Mouse (Mus musculus) fibroblast of lung, adult 2 months (primary cell): Measurements from ENCODE around the gene Zfp36l2.
"Not testable (repeated sequence)": the region's sequence is repeated elsewhere in the genome, so short reads cannot be mapped to it uniquely, and the experiment has no call there.

ENCODE experiments used
- DNase-seq: peaks from one replicate; pipeline ENCODE4 v3.0.0-alpha.2; 2011; ENCODE audit warnings: low read depth

Zfp36l2 gene

GRCm38 (mm10) chr17:84195003-84195395 lies 7.3 kb upstream of the Zfp36l2 start:
- DNase-seq = no peak

- DNase-seq = no peak
These were observed 6.7 kb upstream of the Zfp36l2 start for GRCm38 (mm10) chr17:84194282-84195002.

GRCm38 (mm10) chr17:84193411-84193810 lies 5.7 kb upstream of the Zfp36l2 start:
- DNase-seq = no peak

GRCm38 (mm10) chr17:84191946-84192345 lies 4.2 kb upstream of the Zfp36l2 start:
- DNase-seq = no peak

- DNase-seq = no peak
These were observed 3.1 kb upstream of the Zfp36l2 start for GRCm38 (mm10) chr17:84190885-84191284.

GRCm38 (mm10) chr17:84189127-84189854 lies 1.5 kb upstream of the Zfp36l2 start:
- DNase-seq = no peak

GRCm38 (mm10) chr17:84188374-84188961 lies 721 bp upstream of the Zfp36l2 start:
- peak; percentile 89 for DNase-seq

- DNase-seq = not testable (repeated sequence)
These were observed 483 bp downstream of the Zfp36l2 start for GRCm38 (mm10) chr17:84187264-84187663.

- DNase-seq = peak; percentile 40
These were observed 1.1 kb downstream of the Zfp36l2 start for GRCm38 (mm10) chr17:84186451-84187202.

- DNase-seq = no peak
These were observed 1.9 kb downstream of the Zfp36l2 start for GRCm38 (mm10) chr17:84185581-84186450.

- DNase-seq = no peak
These were observed 2.7 kb downstream of the Zfp36l2 start for GRCm38 (mm10) chr17:84185011-84185411.

GRCm38 (mm10) chr17:84183291-84183781 lies 4.4 kb downstream of the Zfp36l2 start:
- DNase-seq = peak; percentile 92

GRCm38 (mm10) chr17:84182311-84183271 lies 5.2 kb downstream of the Zfp36l2 start:
- DNase-seq = peak; percentile 75

GRCm38 (mm10) chr17:84181502-84182310 lies 6.0 kb downstream of the Zfp36l2 start:
- no peak for DNase-seq

- no peak for DNase-seq
These were observed 6.8 kb downstream of the Zfp36l2 start for GRCm38 (mm10) chr17:84180715-84181501.

- no peak for DNase-seq
These were observed 7.8 kb downstream of the Zfp36l2 start for GRCm38 (mm10) chr17:84179973-84180365.

- DNase-seq = no peak
These were observed 8.4 kb downstream of the Zfp36l2 start for GRCm38 (mm10) chr17:84179026-84179972.
